Mouse (Mus musculus) colon, adult 2 months (tissue): Measurements from ENCODE around the gene Nova1. TPM values are rescaled to one million over a fixed set of nuclear protein-coding genes. Genes with fewer than 3 reads are reported as not detected.

Experiments used
- polyA plus RNA-seq: library from polyadenylated mRNA; depleted of rRNA; stranded (reverse); fragments of >200 nt; gene quantifications from 2 replicates; pipeline ENCODE4 v1.2.3, GENCODE M21; 2012; rRNA removed

Nova1 gene
- 0.41 and 0.44 TPM in 2 replicates for polyA plus RNA-seq

GRCm38 (mm10) chr12:46818856-46819347 lies at the start of gene Nova1:
Gene Nova1 (minus strand): TSS chr12:46818929.

